In the genomic region with DNA sequence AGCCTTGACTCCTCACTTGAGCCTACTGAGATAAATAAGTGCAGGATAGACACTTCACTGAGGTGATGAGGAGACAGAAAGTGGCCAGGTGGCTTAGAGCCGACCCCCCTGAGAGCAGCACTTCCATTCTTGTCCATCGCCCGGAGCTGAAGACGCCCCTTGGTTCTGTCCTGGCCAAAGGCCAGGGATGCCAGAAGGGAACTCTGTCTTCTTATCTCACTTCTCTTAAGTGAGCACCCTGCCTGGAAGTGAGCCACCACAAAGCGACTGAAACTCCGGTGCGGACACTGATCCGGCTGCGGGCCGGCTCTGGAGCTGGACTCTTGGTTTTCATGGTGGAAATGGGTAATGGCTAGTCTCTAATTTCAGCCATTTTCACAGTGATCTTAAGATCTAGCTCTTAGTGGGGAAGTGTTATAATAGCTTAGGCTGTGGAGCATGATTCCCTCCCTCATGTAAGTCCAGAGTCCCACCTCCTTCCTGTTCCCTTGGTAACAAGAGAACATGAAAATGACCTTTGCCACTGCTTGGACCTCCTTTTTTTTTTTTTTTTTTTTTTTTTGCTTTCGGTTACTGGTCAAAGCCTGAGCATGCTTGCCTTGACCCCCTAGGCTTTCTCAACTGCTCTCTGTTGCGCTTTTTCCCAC, we compare ENCODE assay signal across 9 mouse cellular contexts. TPM values are rescaled to one million over a fixed set of nuclear protein-coding genes. Genes with fewer than 3 reads are reported as not detected.
A peak's percentile ranks its signal among the peaks of the same experiment; 100 is the strongest.
DNase-seq lines count a peak whose midpoint lies in the region; ATAC-seq lines count a peak whose summit lies in the region.
"Had no signal": no experiment of that assay in that cellular context is flagged by ENCODE, and none has a peak within 500 bp of the region (broad histone marks: within the 10 kb centered on the region; RNA-seq: fewer than 3 reads in every experiment).

No protein-coding gene starts in this region.

- no peak for ATAC-seq in kidney, embryonic 14.5 days (ENCODE audit: low FRiP score, low TSS enrichment)
- no peak for ATAC-seq in limb, embryonic 11.5 days (ENCODE audit: insufficient number of reproducible peaks, low FRiP score, low TSS enrichment, low read depth)
- ATAC-seq in megakaryocyte, adult 5-6 weeks (ENCODE audit: poor library complexity, severe bottlenecking), result no peak

- no peaks in the 10 kb centered on the region for H3K27me3 ChIP-seq in kidney, embryonic 14.5 days (ENCODE audit: control insufficient read depth, insufficient read depth, low read length)
- no peaks in the 10 kb centered on the region for H3K27me3 ChIP-seq in limb, embryonic 11.5 days (ENCODE audit: control insufficient read depth, insufficient read depth, low read length)
- H3K27me3 ChIP-seq: hindbrain, embryonic 15.5 days had no signal

- no peaks in the 10 kb centered on the region for H3K36me3 ChIP-seq in kidney, embryonic 14.5 days (ENCODE audit: control insufficient read depth, insufficient read depth, low read length)
- no peaks in the 10 kb centered on the region for H3K36me3 ChIP-seq in limb, embryonic 11.5 days (ENCODE audit: control insufficient read depth, insufficient read depth, low read length)
- H3K36me3 ChIP-seq: hindbrain, embryonic 15.5 days had no signal

- peak; percentile 7 for DNase-seq in kidney, adult 11 months
- DNase-seq in adrenal gland, postnatal 25 days, result peak; percentile 14
- DNase-seq in heart, postnatal 4 days, result peak; percentile 38
- no peak for DNase-seq in limb, embryonic 11.5 days (ENCODE audit: low spot score)
- DNase-seq in embryo, embryonic 11 days, result no peak
- DNase-seq: lung, postnatal 4 days had no signal

- no peaks in the 10 kb centered on the region for H3K4me1 ChIP-seq in kidney, embryonic 14.5 days (ENCODE audit: control insufficient read depth, insufficient read depth, low read length)
- peaks cover 19% of the 10 kb centered on the region for H3K4me1 ChIP-seq in limb, embryonic 11.5 days (ENCODE audit: control insufficient read depth, insufficient read depth, low read length)
- H3K4me1 ChIP-seq: hindbrain, embryonic 15.5 days had no signal

- H3K4me3 ChIP-seq in kidney, embryonic 14.5 days (ENCODE audit: low read length), result no peak overlapping the region
- no peak overlapping the region for H3K4me3 ChIP-seq in limb, embryonic 11.5 days (ENCODE audit: low read depth, low read length)
- H3K4me3 ChIP-seq: hindbrain, embryonic 15.5 days had no signal

- no peak overlapping the region for H3K9ac ChIP-seq in kidney, embryonic 14.5 days (ENCODE audit: low read depth, low read length)
- no peak overlapping the region for H3K9ac ChIP-seq in limb, embryonic 11.5 days (ENCODE audit: low read length)
- H3K9ac ChIP-seq: hindbrain, embryonic 15.5 days had no signal

- no peak overlapping the region for H3K4me2 ChIP-seq in kidney, embryonic 14.5 days (replicated peaks; ENCODE audit: low read depth, low read length)
- no peak overlapping the region for H3K4me2 ChIP-seq in limb, embryonic 11.5 days (ENCODE audit: low read depth, severe bottlenecking)
- H3K4me2 ChIP-seq: hindbrain, embryonic 15.5 days had no signal

- no peaks in the 10 kb centered on the region for H3K9me3 ChIP-seq in kidney, embryonic 14.5 days (ENCODE audit: control insufficient read depth, low read length)
- no peaks in the 10 kb centered on the region for H3K9me3 ChIP-seq in limb, embryonic 11.5 days (ENCODE audit: control insufficient read depth, low read length)
- H3K9me3 ChIP-seq: hindbrain, embryonic 15.5 days had no signal

- 67% methylated on average over 12 of the region's 12 CpGs for WGBS in kidney, embryonic 14.5 days
- WGBS in limb, embryonic 11.5 days, result 76% methylated on average over 12 of the region's 12 CpGs

- no peak overlapping the region for H3K27ac ChIP-seq in kidney, embryonic 14.5 days (ENCODE audit: low read depth, low read length)
- peak overlapping the region; percentile 53; the same call in 1 of the 2 replicates for H3K27ac ChIP-seq in limb, embryonic 11.5 days (replicated peaks; ENCODE audit: low read depth, low read length)
- H3K27ac ChIP-seq: hindbrain, embryonic 15.5 days had no signal

RNA-seq across cellular contexts. Expression of a gene that starts 52.7 kb away (rescaled TPM):
- polyA plus RNA-seq in kidney, embryonic 14.5 days (2014; fragmentation: Nextera tagmentation; extraction: Ambion mirVana), result 68.5 and 87.6 TPM in 2 replicates
- total RNA-seq in adrenal gland, postnatal 25 days (2021), result 28.2 and 40.9 TPM in 2 replicates
- total RNA-seq in heart, postnatal 4 days (2021), result 1 to 10 TPM; 9.1 to 9.8 TPM
- polyA plus RNA-seq in limb, embryonic 11.5 days (2014; fragmentation: Nextera tagmentation; extraction: Ambion mirVana), result 64.1 and 68.8 TPM in 2 replicates
- 41.4 and 49.0 TPM in 2 replicates for total RNA-seq in megakaryocyte, adult 5-6 weeks (2015)
- total RNA-seq in megakaryocyte, adult 5-6 weeks (2017), result 48.6 and 49.8 TPM in 2 replicates

Comparison
In these comparisons a context has a peak if more than half of its experiments do, and no peak if none do; other contexts are left out.
1. DNase-seq: peak in kidney, adult 11 months (single experiment), adrenal gland, postnatal 25 days (single experiment) and heart, postnatal 4 days (single experiment); none in limb, embryonic 11.5 days (single experiment) and embryo, embryonic 11 days (single experiment).